Mouse (Mus musculus): ENCODE results near the gene Nptx2. TPM values are rescaled to one million over a fixed set of nuclear protein-coding genes. Genes with fewer than 3 reads are reported as not detected.

Gene Nptx2
- total and polyA plus RNA-seq, 3 experiments = not detected

DNA sequence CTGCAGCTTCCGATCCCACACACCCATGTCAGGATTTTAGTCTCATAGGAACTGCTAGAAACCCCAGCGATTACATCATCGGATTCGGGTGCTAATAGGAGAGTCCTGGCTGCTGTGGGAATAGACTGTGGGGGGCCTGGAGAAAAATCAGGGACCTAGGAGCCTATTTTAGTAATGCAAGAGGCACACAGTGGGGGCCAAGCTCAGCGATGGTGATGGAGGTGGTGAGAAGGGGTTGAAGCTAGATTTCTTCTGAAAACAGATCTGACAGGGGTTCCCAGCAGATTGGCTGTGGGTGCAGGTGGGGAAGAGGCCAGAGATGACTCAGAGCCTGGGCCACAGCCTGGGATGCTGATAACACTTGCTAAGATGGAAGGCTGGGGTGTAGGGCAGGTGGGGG lies 39.4 kb downstream of the Nptx2 start:
- Histone ChIP-seq H3K36me3 (replicated peaks in 1 of 2; ENCODE audit: control insufficient read depth in 1 of 2, insufficient read depth in 1 of 2, low read length in 1 of 2) (no peaks in the 10 kb centered on the region), H3K79me2 (replicated peaks; ENCODE audit: control insufficient read depth, extremely low read depth, insufficient read depth, poor library complexity, severe bottlenecking) (no peaks in the 10 kb centered on the region), H3K9me3 (replicated peaks; ENCODE audit: low read length) (peaks cover 11% of the 10 kb centered on the region), H3K27ac (ENCODE audit: insufficient read depth, low read depth) (no peak overlapping the region), H3K4me3 (replicated peaks in 1 of 3; ENCODE audit: low read depth in 2 of 3, low read length in 2 of 3, poor library complexity in 1 of 3) (no peak overlapping the region), H3K27me3 (replicated peaks) (no peaks in the 10 kb centered on the region), H3K4me1 (ENCODE audit: control insufficient read depth in 1 of 2, insufficient read depth in 2 of 2) (no peaks in the 10 kb centered on the region), H3K4me2 (ENCODE audit: insufficient read depth, low read depth, poor library complexity, severe bottlenecking) (no peak overlapping the region), H3K9ac (ENCODE audit: insufficient read depth, low read depth) (no peak overlapping the region)
- dilution Hi-C loops (cut with MboI; ENCODE audit: extremely low pct_ligation_motif_present, extremely low pct_unique_long_range_greater_than_20kb, low sequenced_read_pairs) (no loop called here), in situ Hi-C loops (cut with MboI; ENCODE audit: low pct_ligation_motif_present, low pct_unique_long_range_greater_than_20kb, low sequenced_read_pairs) (no loop called here)
- DNase-seq (ENCODE audit: extremely low read depth) = no peak
- no peak for TF ChIP-seq ZC3H11A (IDR thresholded peaks at IDR 0.05; ENCODE audit: low read depth, low read length)
- TF ChIP-seq PAX5 (IDR thresholded peaks at IDR 0.05; ENCODE audit: low read length) = no peak
- no peak for TF ChIP-seq TBP (conservative IDR thresholded peaks at IDR 0.05; ENCODE audit: low read depth, low read length)
- no peak for TF ChIP-seq ETS1 (conservative IDR thresholded peaks at IDR 0.05; ENCODE audit: low read depth, low read length)
- TF ChIP-seq MAX (IDR thresholded peaks at IDR 0.05; ENCODE audit: low read length) = no peak
- TF ChIP-seq NELFE (IDR thresholded peaks at IDR 0.05; ENCODE audit: low read depth, low read length) = no peak
- TF ChIP-seq ZNF384 (IDR thresholded peaks at IDR 0.05; ENCODE audit: low read depth, low read length) = no peak
- no peak for TF ChIP-seq ZKSCAN1 (IDR thresholded peaks at IDR 0.05; ENCODE audit: borderline replicate concordance, low read depth, low read length)
- TF ChIP-seq USF2 (conservative IDR thresholded peaks at IDR 0.05; ENCODE audit: low read depth, low read length) = no peak
- TF ChIP-seq ELF1 (IDR thresholded peaks at IDR 0.05; ENCODE audit: low read depth, low read length) = no peak
- no peak for TF ChIP-seq SIN3A (IDR thresholded peaks at IDR 0.05; ENCODE audit: low read length)
- TF ChIP-seq CHD2 (IDR thresholded peaks at IDR 0.05; ENCODE audit: low read length) = no peak
- TF ChIP-seq POLR2A (IDR thresholded peaks at IDR 0.05; ENCODE audit: low read depth, low read length) = no peak
- TF ChIP-seq KAT2A (IDR thresholded peaks at IDR 0.05; ENCODE audit: insufficient replicate concordance, low read length) = no peak
- TF ChIP-seq SMC3 (IDR thresholded peaks at IDR 0.05; ENCODE audit: low read depth, low read length) = no peak
- no peak for TF ChIP-seq UBTF (IDR thresholded peaks at IDR 0.05; ENCODE audit: low read depth, low read length)
- no peak for TF ChIP-seq POLR2AphosphoS2 (IDR thresholded peaks at IDR 0.05; ENCODE audit: low read depth, low read length)
- no peak for TF ChIP-seq TCF12 (IDR thresholded peaks at IDR 0.05; ENCODE audit: low read depth, low read length)

DNA sequence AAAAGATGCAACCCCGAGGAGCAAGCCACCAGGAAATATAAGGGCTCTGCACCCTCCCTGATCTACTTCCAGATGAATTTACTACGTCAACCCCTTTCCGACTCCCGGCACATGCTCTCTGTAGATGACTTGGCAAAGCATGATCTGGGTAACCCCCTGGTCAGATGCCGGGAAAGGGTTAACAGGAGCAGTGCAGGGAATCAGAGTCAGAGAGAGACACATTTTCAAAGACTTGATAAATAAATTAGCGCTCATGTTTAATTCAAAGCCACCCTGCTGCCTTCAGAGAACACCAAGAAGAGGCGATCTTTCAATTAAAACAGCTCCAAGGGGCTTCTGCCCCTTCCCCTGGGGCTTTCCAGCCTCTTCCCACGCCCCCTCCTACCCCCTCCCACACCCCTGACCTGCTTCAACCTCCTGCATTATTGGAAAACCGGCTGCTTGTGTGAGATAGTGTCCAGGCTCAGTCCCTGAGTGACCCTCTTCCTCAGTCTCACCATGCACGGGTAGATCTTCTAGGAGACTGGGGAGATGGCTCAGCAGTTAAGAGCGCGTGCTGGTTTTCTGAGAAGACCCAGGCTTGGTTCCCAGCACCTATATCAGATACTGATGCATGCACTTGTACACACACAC lies 45.7 kb downstream of the Nptx2 start:
- Histone ChIP-seq H3K9me3 (replicated peaks; ENCODE audit: low read length) (peaks cover 20% of the 10 kb centered on the region), H3K27ac (ENCODE audit: insufficient read depth, low read depth) (no peak overlapping the region), H3K36me3 (replicated peaks in 1 of 2; ENCODE audit: control insufficient read depth in 1 of 2, insufficient read depth in 1 of 2, low read length in 1 of 2) (no peaks in the 10 kb centered on the region), H3K9ac (ENCODE audit: insufficient read depth, low read depth) (no peak overlapping the region), H3K79me2 (replicated peaks; ENCODE audit: control insufficient read depth, extremely low read depth, insufficient read depth, poor library complexity, severe bottlenecking) (no peaks in the 10 kb centered on the region), H3K4me3 (replicated peaks in 1 of 3; ENCODE audit: low read depth in 2 of 3, low read length in 2 of 3, poor library complexity in 1 of 3) (no peak overlapping the region), H3K4me1 (ENCODE audit: control insufficient read depth in 1 of 2, insufficient read depth in 2 of 2) (no peaks in the 10 kb centered on the region), H3K27me3 (replicated peaks) (no peaks in the 10 kb centered on the region), H3K4me2 (ENCODE audit: insufficient read depth, low read depth, poor library complexity, severe bottlenecking) (no peak overlapping the region)
- DNase-seq (ENCODE audit: extremely low read depth) = no peak
- in situ Hi-C loops (cut with MboI; ENCODE audit: low pct_ligation_motif_present, low pct_unique_long_range_greater_than_20kb, low sequenced_read_pairs) = no loop called here
- dilution Hi-C loops (cut with MboI; ENCODE audit: extremely low pct_ligation_motif_present, extremely low pct_unique_long_range_greater_than_20kb, low sequenced_read_pairs) = no loop called here
- TF ChIP-seq MYC (IDR thresholded peaks at IDR 0.05; ENCODE audit: low read depth, low read length) (no peak), CHD2 (IDR thresholded peaks at IDR 0.05; ENCODE audit: low read length) (no peak), GABPA (IDR thresholded peaks at IDR 0.05; ENCODE audit: insufficient replicate concordance, low read depth, low read length) (no peak), NELFE (IDR thresholded peaks at IDR 0.05; ENCODE audit: low read depth, low read length) (no peak), USF1 (IDR thresholded peaks at IDR 0.05; ENCODE audit: low read depth, low read length) (no peak), PAX5 (IDR thresholded peaks at IDR 0.05; ENCODE audit: low read length) (no peak), MXI1 (IDR thresholded peaks at IDR 0.05; ENCODE audit: low read depth, low read length) (no peak), USF2 (conservative IDR thresholded peaks at IDR 0.05; ENCODE audit: low read depth, low read length) (no peak), JUND (conservative IDR thresholded peaks at IDR 0.05; ENCODE audit: low read depth, low read length) (no peak), RAD21 (IDR thresholded peaks at IDR 0.05; ENCODE audit: low read depth, low read length) (no peak), BHLHE40 (IDR thresholded peaks at IDR 0.05; ENCODE audit: low read depth, low read length) (no peak), EP300 (IDR thresholded peaks at IDR 0.05; ENCODE audit: low read length) (no peak), ELF1 (IDR thresholded peaks at IDR 0.05; ENCODE audit: low read depth, low read length) (no peak), UBTF (IDR thresholded peaks at IDR 0.05; ENCODE audit: low read depth, low read length) (no peak)

Data from CH12.LX (cell line).